Mouse (Mus musculus): Measurements from ENCODE around the gene Zbtb38.
A peak's percentile ranks its signal among the peaks of the same experiment; 100 is the strongest.

Gene Zbtb38

DNA sequence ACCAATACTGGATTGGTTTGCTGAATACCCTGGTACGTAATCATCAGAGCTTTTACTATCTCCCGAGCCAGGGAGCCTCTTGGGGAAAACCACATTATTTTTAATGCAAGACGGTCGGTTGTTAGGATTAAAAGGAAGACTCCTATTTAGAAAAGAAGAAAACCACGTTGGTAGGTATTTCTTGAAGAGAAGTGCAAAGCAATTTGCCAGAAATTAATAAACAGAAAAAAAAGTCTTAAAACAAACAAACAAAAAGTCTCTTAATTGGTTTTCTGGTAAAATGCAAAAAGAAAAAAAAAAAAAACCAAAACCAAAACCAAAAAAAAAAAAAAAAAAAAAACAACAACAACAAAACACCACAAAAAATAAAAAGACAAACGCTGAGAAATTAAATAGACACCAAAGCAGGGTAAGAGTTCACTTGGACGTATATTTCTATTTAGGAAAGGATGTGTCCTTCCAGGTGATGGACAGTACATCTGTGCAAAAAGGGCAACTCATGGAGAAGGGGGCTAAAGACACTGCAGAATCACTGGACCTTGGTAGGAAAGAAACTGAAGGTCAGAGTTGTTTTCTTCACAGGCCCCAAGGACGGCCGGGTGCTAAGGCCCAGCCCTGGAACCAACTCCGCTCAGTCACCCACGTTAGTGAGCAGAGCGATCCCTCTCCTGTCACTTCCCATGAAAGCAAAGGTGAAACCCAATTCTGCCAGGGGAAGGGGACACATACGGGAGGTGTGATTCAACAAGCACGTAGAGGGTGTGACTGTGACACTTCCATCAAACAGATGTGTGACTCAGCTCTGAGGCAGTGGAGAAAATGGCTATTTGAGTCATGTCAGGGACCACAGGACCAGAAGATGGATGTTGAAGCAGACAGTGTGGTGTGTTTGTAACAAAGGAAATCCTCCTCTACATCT lies 38.9 kb downstream of the Zbtb38 start:
- DNase-seq (ENCODE audit: low spot score in 2 of 2), result no peak

DNA sequence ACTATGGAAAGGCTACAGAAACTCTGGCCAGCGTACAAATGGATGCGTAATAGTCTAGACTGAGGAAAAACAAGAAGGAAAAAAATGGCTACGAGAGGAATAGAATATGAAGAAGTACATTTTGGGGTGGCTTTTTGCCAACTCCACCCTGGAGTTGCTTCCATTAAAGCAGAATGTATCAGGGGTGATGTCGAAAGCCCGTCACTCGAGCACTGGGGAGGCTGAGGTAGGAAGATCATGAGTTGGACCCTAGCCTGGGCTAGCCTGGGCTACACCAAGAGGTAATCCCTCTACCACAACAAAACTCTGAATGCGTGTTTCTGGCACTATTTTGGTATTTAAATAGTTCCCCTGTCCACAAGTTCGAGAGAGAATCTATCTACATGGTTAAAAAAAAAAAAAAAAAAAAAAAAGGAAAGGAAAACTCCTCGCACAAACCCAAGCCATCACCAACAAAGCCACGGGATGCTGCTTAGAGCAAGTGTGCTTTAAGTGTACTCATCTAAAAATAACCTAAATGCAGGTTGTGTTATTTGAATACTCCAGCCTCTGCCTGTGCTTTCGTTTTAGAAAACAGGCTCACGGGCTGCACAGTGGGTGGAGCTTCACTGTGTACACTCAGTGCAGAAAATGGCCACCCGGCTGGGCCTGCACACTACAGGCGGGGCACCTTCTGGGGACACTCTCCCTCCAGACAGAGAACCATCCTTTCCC lies 39.7 kb downstream of the Zbtb38 start:
- no peak for DNase-seq (ENCODE audit: low spot score in 2 of 2)

DNA sequence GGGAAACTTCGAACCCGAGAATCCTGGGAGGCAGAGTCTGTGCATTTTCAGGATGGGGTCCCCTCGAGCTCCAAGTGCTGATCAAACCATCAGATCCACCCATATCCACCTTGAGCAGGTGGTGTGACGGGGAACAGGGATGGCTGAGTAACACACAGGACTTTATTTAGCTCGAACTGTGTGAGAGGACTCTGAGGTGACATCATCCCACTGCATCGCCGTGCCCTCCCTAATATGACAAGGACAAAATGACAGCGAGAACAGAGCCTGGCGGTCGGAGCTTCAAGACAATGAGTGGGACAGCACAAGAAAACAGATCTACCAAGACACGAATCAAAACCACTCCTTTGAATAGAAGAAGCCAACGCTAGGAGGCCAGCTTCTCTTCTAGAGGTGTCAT lies 40.6 kb downstream of the Zbtb38 start:
- DNase-seq (ENCODE audit: low spot score in 2 of 2), result no peak

DNA sequence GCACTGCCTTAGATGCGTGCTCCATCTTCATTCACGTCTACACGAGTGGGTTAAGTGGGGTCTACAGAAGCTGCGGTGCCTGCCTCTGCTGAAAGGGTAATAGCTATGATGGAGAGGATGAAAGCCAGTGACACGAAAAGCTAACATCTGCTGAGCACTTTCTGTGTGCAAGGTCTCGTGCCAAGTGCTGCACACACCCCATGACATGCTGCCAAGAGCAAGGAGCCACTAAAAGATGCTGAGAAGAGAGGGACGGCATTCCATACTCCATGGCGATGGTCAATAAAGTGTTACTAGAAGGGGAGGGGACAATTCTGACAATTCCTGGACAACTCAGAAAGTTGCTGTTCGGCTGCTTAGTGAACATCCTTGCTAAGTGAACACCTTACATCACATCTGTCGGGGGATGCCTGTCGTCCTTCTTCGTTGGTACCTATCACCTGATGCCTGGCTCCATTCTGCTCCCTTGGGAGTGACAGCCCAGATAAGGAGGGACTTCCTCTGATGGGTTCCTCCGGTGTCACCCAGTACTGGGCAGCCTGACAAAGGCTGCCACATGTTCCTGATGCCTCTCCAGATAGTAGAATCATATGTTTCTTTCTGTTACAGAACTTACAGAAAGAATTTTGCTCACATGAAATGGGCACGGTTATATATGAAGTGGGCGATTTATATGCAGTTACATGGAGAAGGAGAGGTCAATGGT lies 42.2 kb downstream of the Zbtb38 start:
- DNase-seq (ENCODE audit: low spot score in 2 of 2), result no peak

- DNase-seq (ENCODE audit: low spot score in 2 of 2), result no peak
Observed at GRCm38 (mm10) chr9:96708905-96709304, 43.7 kb downstream of the Zbtb38 start.

DNA sequence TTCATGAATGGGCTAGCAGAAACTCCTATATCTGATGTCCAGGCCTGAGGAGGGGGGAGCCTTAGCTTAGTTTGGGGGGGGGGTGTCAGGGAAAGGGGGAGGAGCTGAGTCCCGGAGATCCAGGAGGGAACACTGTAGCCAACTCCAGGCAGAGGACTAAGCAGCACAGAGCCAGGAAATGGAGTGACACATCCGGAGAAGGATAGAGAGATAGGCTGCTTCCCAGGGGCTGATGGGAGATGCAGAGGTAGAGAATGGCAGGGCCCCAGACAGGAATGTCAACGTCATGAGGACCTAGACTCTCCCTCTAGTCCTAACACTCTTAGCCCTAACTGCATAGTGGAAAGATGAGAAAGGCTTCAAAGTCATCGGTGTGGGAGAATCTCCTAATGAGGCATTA lies 44.7 kb downstream of the Zbtb38 start:
- no peak for DNase-seq (ENCODE audit: low spot score in 2 of 2)

DNA sequence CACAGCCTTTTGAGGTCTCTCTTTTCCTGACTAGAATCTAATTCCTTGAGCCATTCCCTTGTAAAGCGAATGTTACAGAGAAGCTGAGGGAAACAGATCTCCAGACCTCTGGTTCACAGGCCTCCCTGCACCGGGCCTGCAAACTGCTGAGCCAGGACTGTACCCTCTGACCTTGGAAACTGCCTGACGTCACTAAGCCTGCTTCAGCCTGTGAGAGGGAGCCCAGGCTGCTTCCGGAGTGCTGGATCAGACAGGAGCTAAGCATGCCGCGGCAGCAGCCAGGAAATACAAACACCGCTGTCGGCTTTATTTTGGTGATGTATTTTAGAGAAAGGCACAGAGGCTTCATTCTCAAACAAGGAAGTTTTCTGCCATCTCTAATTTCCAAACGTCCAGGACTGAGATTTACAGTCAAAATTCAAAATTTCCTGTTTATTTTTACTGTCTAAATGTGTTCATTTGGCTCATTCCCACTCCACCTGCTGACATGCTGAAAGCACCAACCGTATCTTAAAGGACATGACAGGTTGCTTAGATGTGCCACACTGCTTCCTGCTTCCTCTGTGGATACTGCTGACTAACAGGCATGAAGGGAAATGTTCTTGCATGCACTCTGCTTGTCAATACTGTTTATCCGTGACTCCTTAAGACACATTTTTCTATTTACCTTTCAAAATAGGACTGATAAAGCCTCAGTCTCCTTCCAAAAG lies 46.9 kb downstream of the Zbtb38 start:
- no peak for DNase-seq (ENCODE audit: low spot score in 2 of 2)

GRCm38 (mm10) chr9:96704935-96705334 lies 47.7 kb downstream of the Zbtb38 start:
- no peak for DNase-seq (ENCODE audit: low spot score in 2 of 2)

DNA sequence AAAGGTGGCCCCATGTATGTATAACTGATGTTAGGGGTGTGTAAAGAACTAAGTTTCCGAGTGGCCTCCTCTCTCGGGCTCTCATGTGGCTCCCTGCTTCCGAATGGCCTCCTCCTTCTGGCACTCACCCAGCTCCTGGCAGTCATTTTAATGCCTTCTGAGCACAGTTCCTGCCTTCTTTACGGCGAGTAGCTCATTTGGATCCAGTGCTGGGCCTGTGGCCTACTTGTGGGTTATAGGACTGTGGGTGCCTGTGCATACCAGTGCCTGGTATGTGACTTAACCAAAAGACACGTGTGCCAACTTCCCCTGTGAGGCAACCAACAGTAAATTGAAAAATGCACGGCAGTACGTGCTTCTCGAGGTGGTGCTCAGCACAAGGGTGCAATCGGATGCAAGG lies 50.7 kb downstream of the Zbtb38 start:
- no peak for DNase-seq (ENCODE audit: low spot score in 2 of 2)

GRCm38 (mm10) chr9:96699276-96700035 lies 53.2 kb downstream of the Zbtb38 start:
- no peak for DNase-seq (ENCODE audit: low spot score in 2 of 2)

DNA sequence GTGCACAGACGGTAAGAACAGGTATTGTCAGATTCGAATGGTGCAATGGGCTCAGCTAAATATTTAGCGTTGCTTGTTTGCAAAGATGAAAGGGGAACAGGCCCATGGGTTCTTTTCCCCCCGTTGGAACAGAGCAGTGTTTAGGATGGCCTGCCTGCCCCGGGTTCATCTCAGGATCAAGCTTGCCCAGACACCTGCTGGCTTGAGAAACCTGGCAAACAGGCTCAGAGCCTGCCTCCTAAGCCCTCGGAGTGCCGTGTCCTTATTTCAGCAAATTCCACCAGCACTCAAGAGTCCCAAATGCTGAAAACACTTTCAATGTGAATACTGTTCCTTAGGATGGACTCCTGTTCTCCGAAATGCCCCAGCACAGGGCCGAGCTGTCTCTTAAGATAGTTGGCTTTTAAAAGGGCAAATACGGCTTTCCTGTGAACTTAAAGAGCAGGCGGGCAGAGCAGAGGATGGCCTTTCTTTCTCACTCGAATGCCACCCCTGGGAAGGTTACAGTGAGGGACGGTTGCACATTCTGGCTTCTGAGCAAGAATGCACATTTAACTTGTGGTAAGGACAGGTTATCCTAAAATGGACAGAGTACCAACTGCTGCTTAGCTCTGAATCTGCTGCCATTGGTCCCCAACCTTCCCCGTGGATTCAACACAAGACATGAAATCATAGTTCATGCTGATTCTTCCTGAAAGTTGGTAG lies 55.7 kb downstream of the Zbtb38 start:
- no peak for DNase-seq (ENCODE audit: low spot score in 2 of 2)

DNA sequence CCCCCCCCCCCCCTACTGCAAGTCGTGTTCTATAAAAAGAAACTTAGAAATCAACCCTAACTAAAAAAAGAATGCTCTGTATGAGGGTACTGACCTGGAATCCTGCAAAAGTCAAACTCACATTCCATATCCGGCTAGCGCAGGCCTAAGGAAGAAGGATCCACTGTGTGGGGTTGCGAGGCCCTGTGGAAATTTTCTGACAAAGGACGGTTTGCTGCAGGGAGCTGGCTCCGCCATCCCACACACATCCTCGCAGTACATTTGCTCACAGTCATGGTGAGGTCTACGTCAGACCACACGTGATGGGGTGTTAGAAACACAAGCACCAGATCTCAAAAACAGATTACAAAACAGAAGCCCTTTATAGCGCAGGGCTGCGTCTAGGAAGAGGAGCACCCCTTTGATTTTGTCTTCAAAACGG lies 56.5 kb downstream of the Zbtb38 start:
- DNase-seq (ENCODE audit: low spot score in 2 of 2), result peak; percentile 78 to 87

GRCm38 (mm10) chr9:96690461-96690863 lies 62.2 kb downstream of the Zbtb38 start:
- DNase-seq (ENCODE audit: low spot score in 2 of 2), result no peak

GRCm38 (mm10) chr9:96689076-96689475 lies 63.6 kb downstream of the Zbtb38 start:
- no peak for DNase-seq (ENCODE audit: low spot score in 2 of 2)

GRCm38 (mm10) chr9:96688194-96688875 lies 64.3 kb downstream of the Zbtb38 start:
- DNase-seq (ENCODE audit: low spot score in 2 of 2), result no peak

DNA sequence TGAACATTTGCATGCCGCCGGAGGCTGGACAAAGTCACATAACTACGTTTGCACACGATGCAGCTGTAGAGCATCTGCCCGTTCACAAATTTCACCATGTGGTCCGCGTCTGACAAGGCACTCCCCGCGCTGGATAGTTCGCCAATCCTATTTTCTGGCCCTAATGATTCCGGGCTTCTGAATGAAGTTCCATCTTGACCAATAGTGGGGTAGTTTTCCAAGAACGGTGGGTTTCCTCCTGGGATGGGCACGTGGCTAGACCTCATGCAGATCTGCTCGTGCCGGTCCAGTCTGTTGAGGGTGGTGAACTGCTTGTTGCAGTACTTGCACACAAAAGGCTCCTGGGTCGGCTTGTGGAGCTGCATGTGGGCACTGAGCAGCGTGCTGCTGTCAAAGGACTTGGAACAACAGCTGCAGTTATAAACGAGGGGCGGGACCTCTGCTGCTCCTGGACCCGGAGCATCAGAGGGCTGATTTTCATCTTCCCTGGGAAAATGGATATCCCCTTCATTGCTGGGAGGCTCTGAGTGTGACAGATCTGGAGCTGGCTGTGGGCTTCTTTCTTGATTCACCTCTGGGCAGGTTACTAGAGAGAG lies 64.9 kb downstream of the Zbtb38 start:
- DNase-seq (ENCODE audit: low spot score in 2 of 2), result no peak

- DNase-seq (ENCODE audit: low spot score in 2 of 2), result peak in 1 of 2 experiments; percentile 56
Observed at GRCm38 (mm10) chr9:96685600-96686084, 67.0 kb downstream of the Zbtb38 start.

GRCm38 (mm10) chr9:96684866-96685599 lies 67.6 kb downstream of the Zbtb38 start:
- DNase-seq (ENCODE audit: low spot score in 2 of 2), result no peak

Measured in right cerebral cortex, adult 2 months (tissue).